Comparison of ENCODE assay signal across 8 mouse cellular contexts in the genomic region with DNA sequence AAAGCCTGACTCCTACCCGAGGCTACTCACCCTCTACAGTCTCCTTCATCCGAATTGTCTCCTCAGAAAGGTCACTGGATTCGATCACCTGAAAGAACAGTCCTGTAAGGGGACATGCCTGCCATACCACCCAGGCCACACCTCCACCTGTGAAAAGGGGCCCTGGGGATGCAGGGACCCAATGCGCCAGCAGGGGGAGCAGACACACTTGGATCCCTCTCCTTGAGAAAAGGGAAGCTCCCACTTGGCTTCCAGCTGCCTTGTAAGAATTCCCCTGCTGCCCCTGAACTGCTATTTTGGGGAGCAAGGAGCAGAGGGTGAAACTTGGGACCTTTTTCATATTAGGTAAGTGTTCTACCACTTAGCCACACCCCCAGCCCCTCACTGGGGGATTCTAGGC. TPM values are rescaled to one million over a fixed set of nuclear protein-coding genes. Genes with fewer than 3 reads are reported as not detected.
A peak's percentile ranks its signal among the peaks of the same experiment; 100 is the strongest.
DNase-seq lines count a peak whose midpoint lies in the region; ATAC-seq and TF ChIP-seq lines count a peak whose summit lies in the region.

No protein-coding gene starts in this region.

- no peak for TF ChIP-seq EP300 in lung, postnatal 0 days (IDR thresholded peaks at IDR 0.05)

- ATAC-seq in forebrain, postnatal 0 days: no peak; the same call in 1 of the 2 replicates
- ATAC-seq in forebrain, embryonic 13.5 days: no peak
- peak; percentile 35; the same call in 1 of the 2 replicates for ATAC-seq in lung, postnatal 0 days

- no peaks in the 10 kb centered on the region for H3K4me1 ChIP-seq in forebrain, postnatal 0 days (ENCODE audit: insufficient read depth)
- no peaks in the 10 kb centered on the region for H3K4me1 ChIP-seq in forebrain, embryonic 13.5 days
- H3K4me1 ChIP-seq in lung, postnatal 0 days (ENCODE audit: insufficient read depth, low read depth, low read length): no peaks in the 10 kb centered on the region

- peak; percentile 68 for TF ChIP-seq CTCF in forebrain, postnatal 0 days (IDR thresholded peaks at IDR 0.05; ENCODE audit: low read depth)
- TF ChIP-seq CTCF in lung, postnatal 0 days (IDR thresholded peaks at IDR 0.05): peak; percentile 74

- H3K9ac ChIP-seq in forebrain, postnatal 0 days: no peak overlapping the region
- no peak overlapping the region for H3K9ac ChIP-seq in forebrain, embryonic 13.5 days
- H3K9ac ChIP-seq in lung, postnatal 0 days (replicated peaks; ENCODE audit: low read depth): no peak overlapping the region

- no peak overlapping the region for H3K4me2 ChIP-seq in forebrain, postnatal 0 days (ENCODE audit: low read depth)
- no peak overlapping the region for H3K4me2 ChIP-seq in forebrain, embryonic 13.5 days
- no peak overlapping the region for H3K4me2 ChIP-seq in lung, postnatal 0 days (replicated peaks; ENCODE audit: low read depth, low read length)

- no peak overlapping the region for H3K27ac ChIP-seq in forebrain, postnatal 0 days (ENCODE audit: low read depth, low read length)
- no peak overlapping the region for H3K27ac ChIP-seq in forebrain, embryonic 13.5 days
- H3K27ac ChIP-seq in lung, postnatal 0 days (ENCODE audit: low read length): no peak overlapping the region

- H3K36me3 ChIP-seq in forebrain, postnatal 0 days (ENCODE audit: insufficient read depth): peaks cover 79% of the 10 kb centered on the region
- H3K36me3 ChIP-seq in forebrain, embryonic 13.5 days (ENCODE audit: poor library complexity, severe bottlenecking): peaks cover 94% of the 10 kb centered on the region
- peaks cover 20% of the 10 kb centered on the region; the same call in 1 of the 2 replicates for H3K36me3 ChIP-seq in lung, postnatal 0 days (ENCODE audit: insufficient read depth, low read length)

- H3K4me3 ChIP-seq in forebrain, postnatal 0 days (ENCODE audit: low read depth, low read length): no peak overlapping the region
- H3K4me3 ChIP-seq in forebrain, embryonic 13.5 days: no peak overlapping the region
- no peak overlapping the region for H3K4me3 ChIP-seq in lung, postnatal 0 days (ENCODE audit: low read depth, low read length)

- WGBS in forebrain, postnatal 0 days: 77% methylated on average over 4 of the region's 4 CpGs
- 78% methylated on average over 4 of the region's 4 CpGs for WGBS in forebrain, embryonic 13.5 days
- WGBS in lung, postnatal 0 days: 77% methylated on average over 4 of the region's 4 CpGs

- H3K27me3 ChIP-seq in forebrain, postnatal 0 days (ENCODE audit: insufficient read depth, low read length): no peaks in the 10 kb centered on the region
- H3K27me3 ChIP-seq in forebrain, embryonic 13.5 days: no peaks in the 10 kb centered on the region
- no peaks in the 10 kb centered on the region for H3K27me3 ChIP-seq in lung, postnatal 0 days (replicated peaks; ENCODE audit: insufficient read depth, low read length)

- DNase-seq in forebrain, postnatal 0 days: no peak
- peak; percentile 66 for DNase-seq in urinary bladder, postnatal 14 days (ENCODE audit: low spot score)
- DNase-seq in urinary bladder, postnatal 10 days (ENCODE audit: low spot score): no peak
- peak; percentile 60 for DNase-seq in cerebellum, adult 8-10 months
- DNase-seq in induced T-regulatory cell, adult 2 months (ENCODE audit: low read depth): peak; percentile 78
- DNase-seq in lung, postnatal 0 days (ENCODE audit: low spot score): peak; percentile 43
- DNase-seq in spleen, postnatal 36 days (ENCODE audit: low spot score in 2 of 2): peak; percentile 26 to 50

- H3K9me3 ChIP-seq in forebrain, postnatal 0 days (ENCODE audit: low read length): no peaks in the 10 kb centered on the region
- H3K9me3 ChIP-seq in forebrain, embryonic 13.5 days (replicated peaks): no peaks in the 10 kb centered on the region
- no peaks in the 10 kb centered on the region for H3K9me3 ChIP-seq in lung, postnatal 0 days (ENCODE audit: low read length)

RNA-seq across cellular contexts. Expression of a gene that starts 43.5 kb away (rescaled TPM):
- total RNA-seq in forebrain, postnatal 0 days (2014; rRNA removed): 33.9 and 47.1 TPM in 2 replicates
- polyA plus RNA-seq in forebrain, postnatal 0 days (2015; fragmentation: Nextera tagmentation; extraction: Ambion mirVana): 41.2 and 53.6 TPM in 2 replicates
- 72.9 and 80.2 TPM in 2 replicates for polyA plus RNA-seq in forebrain, embryonic 13.5 days (2015; fragmentation: Nextera tagmentation; extraction: Ambion mirVana)
- polyA plus RNA-seq in lung, postnatal 0 days (2015; fragmentation: Nextera tagmentation; extraction: Ambion mirVana): 31.9 and 36.1 TPM in 2 replicates

RNA-seq across cellular contexts. Expression of a gene that starts 52.2 kb away (rescaled TPM):
- 162 and 164 TPM in 2 replicates for total RNA-seq in forebrain, postnatal 0 days (2014; rRNA removed)
- 12.7 and 14.5 TPM in 2 replicates for polyA plus RNA-seq in forebrain, postnatal 0 days (2015; fragmentation: Nextera tagmentation; extraction: Ambion mirVana)
- polyA plus RNA-seq in forebrain, embryonic 13.5 days (2015; fragmentation: Nextera tagmentation; extraction: Ambion mirVana): 9.4 and 11.4 TPM in 2 replicates
- 3.0 and 4.1 TPM in 2 replicates for polyA plus RNA-seq in lung, postnatal 0 days (2015; fragmentation: Nextera tagmentation; extraction: Ambion mirVana)

RNA-seq across cellular contexts. Expression of a gene that starts 59.9 kb away (rescaled TPM):
- not detected in 2 replicates for total RNA-seq in forebrain, postnatal 0 days (2014; rRNA removed)
- 0.55 and 0.97 TPM in 2 replicates for polyA plus RNA-seq in forebrain, postnatal 0 days (2015; fragmentation: Nextera tagmentation; extraction: Ambion mirVana)
- 0.31 and 0.52 TPM in 2 replicates for polyA plus RNA-seq in forebrain, embryonic 13.5 days (2015; fragmentation: Nextera tagmentation; extraction: Ambion mirVana)
- polyA plus RNA-seq in lung, postnatal 0 days (2015; fragmentation: Nextera tagmentation; extraction: Ambion mirVana): 0.24 and 0.67 TPM in 2 replicates

Comparison
In these comparisons a context has a peak if more than half of its experiments do, and no peak if none do; other contexts are left out.
1. DNase-seq: peak in urinary bladder, postnatal 14 days (single experiment), cerebellum, adult 8-10 months (single experiment), induced T-regulatory cell, adult 2 months (single experiment), lung, postnatal 0 days (single experiment) and spleen, postnatal 36 days (2 of 2); none in forebrain, postnatal 0 days (single experiment) and urinary bladder, postnatal 10 days (single experiment).